In the genomic region with DNA sequence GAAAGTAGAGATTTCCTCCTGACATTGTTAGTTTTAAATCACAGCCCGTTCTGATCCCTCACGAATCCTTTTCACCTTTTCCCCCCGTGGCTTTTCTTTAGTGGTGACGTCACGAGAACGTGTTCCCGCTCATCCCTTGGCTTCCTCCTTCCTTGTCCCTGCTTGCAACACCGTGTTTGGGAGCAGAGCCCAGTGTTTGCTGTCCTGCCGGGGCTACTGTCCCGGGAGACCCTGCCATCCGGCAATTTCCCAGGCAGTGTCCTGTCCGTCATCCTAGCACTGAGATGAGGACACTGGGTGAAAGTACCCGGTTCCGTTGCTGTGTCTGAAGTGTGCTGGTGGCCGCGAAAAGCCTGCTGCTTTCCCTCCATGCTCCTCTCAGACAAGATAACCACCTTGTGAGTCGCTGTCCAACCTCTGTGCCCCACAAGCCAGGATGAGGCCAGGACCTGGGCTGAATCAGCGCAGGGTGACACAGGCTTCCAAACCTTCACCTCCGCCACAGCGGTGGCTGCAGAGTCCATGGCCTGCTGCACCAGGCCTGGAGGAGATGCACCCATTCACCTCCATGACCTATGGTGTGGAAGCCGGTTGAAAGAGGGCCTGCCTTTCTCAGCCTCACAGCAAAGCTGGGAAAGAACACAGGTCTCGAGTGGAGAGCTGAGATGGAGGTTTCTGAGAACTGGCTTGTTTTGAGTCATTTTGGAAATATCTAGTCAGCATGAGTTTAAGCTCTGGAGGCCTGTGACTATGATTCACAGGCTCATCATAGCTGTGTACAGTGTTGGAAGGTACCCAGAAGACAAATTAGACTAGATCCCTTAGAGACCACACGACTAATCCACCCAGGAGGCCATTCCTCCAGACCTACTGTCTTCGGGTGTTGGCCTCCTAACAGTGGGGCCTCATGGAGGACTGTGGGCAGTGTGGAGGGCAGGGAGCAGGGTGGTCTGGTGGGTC, we compare ENCODE assay signal across 10 mouse cellular contexts. TPM values are rescaled to one million over a fixed set of nuclear protein-coding genes. Genes with fewer than 3 reads are reported as not detected.
A peak's percentile ranks its signal among the peaks of the same experiment; 100 is the strongest.
DNase-seq lines count a peak whose midpoint lies in the region; ATAC-seq and TF ChIP-seq lines count a peak whose summit lies in the region.
"Had no signal": no experiment of that assay in that cellular context is flagged by ENCODE, and none has a peak within 500 bp of the region (broad histone marks: within the 10 kb centered on the region; RNA-seq: fewer than 3 reads in every experiment).

No protein-coding gene starts in this region.

- no peak for TF ChIP-seq POLR2A in liver, adult 2 months (IDR thresholded peaks at IDR 0.05; ENCODE audit: extremely low read depth, insufficient read depth, low read length)

- H3K27me3 ChIP-seq in liver, adult 2 months (ENCODE audit: control insufficient read depth, insufficient read depth, low read length): no peaks in the 10 kb centered on the region
- H3K27me3 ChIP-seq in liver, embryonic 15.5 days: no peaks in the 10 kb centered on the region
- H3K27me3 ChIP-seq in intestine, embryonic 16.5 days (replicated peaks; ENCODE audit: control insufficient read depth, insufficient read depth, low read length): no peaks in the 10 kb centered on the region
- H3K27me3 ChIP-seq: embryonic facial prominence, embryonic 13.5 days had no signal

- no peak overlapping the region for H3K4me2 ChIP-seq in liver, embryonic 15.5 days
- no peak overlapping the region for H3K4me2 ChIP-seq in intestine, embryonic 16.5 days (ENCODE audit: low read depth, low read length)
- H3K4me2 ChIP-seq: embryonic facial prominence, embryonic 13.5 days had no signal

- H3K4me3 ChIP-seq in liver, adult 2 months (ENCODE audit: insufficient read depth, low read depth, low read length): peak overlapping the region; percentile 38
- H3K4me3 ChIP-seq in liver, embryonic 15.5 days (replicated peaks): no peak overlapping the region
- no peak overlapping the region for H3K4me3 ChIP-seq in intestine, embryonic 16.5 days (ENCODE audit: low read length)
- H3K4me3 ChIP-seq: embryonic facial prominence, embryonic 13.5 days had no signal

- no peak for TF ChIP-seq CTCF in liver, adult 2 months (IDR thresholded peaks at IDR 0.05; ENCODE audit: low read depth, low read length)

- peaks cover 63% of the 10 kb centered on the region for H3K79me2 ChIP-seq in liver, adult 2 months (ENCODE audit: control insufficient read depth, insufficient read depth, low read length)

- H3K9ac ChIP-seq in liver, adult 2 months (ENCODE audit: low read depth, low read length): peak overlapping the region; percentile 47
- no peak overlapping the region for H3K9ac ChIP-seq in liver, embryonic 15.5 days
- no peak overlapping the region for H3K9ac ChIP-seq in intestine, embryonic 16.5 days (ENCODE audit: low read depth, low read length)
- H3K9ac ChIP-seq: embryonic facial prominence, embryonic 13.5 days had no signal

- H3K4me1 ChIP-seq in liver, adult 2 months (ENCODE audit: control insufficient read depth, insufficient read depth, low read length): peaks cover 50% of the 10 kb centered on the region
- H3K4me1 ChIP-seq in liver, embryonic 15.5 days (replicated peaks): peaks cover 34% of the 10 kb centered on the region
- H3K4me1 ChIP-seq in intestine, embryonic 16.5 days (ENCODE audit: control insufficient read depth, insufficient read depth, low read length): peaks cover 34% of the 10 kb centered on the region

- no peak for ATAC-seq in liver, embryonic 15.5 days (ENCODE audit: insufficient read depth)
- no peak for ATAC-seq in intestine, embryonic 16.5 days

- 18% methylated on average over 24 of the region's 24 CpGs for WGBS in liver, adult 2 months
- WGBS in liver, embryonic 15.5 days (ENCODE audit: insufficient replicate concordance): 58% methylated on average over 24 of the region's 24 CpGs
- 70% methylated on average over 24 of the region's 24 CpGs for WGBS in intestine, embryonic 16.5 days

- no peaks in the 10 kb centered on the region for H3K36me3 ChIP-seq in liver, adult 2 months (ENCODE audit: control insufficient read depth, insufficient read depth, low read length)
- H3K36me3 ChIP-seq in liver, embryonic 15.5 days (replicated peaks): 0 out of 2 replicates have a peak, but pooled peaks cover 7% of the 10 kb centered on the region
- no peaks in the 10 kb centered on the region; the same call in 1 of the 2 replicates for H3K36me3 ChIP-seq in intestine, embryonic 16.5 days (ENCODE audit: control insufficient read depth, insufficient read depth, low read length)

- DNase-seq in cerebellum, adult 18-20 months: peak; percentile 47 to 60
- no peak for DNase-seq in cerebellum, postnatal 36 days
- DNase-seq in liver, adult 2 months (ENCODE audit: extremely low read depth, low read depth, low spot score): peak; percentile 96
- no peak for DNase-seq in liver
- DNase-seq in adrenal gland, postnatal 10 days: peak; percentile 72
- no peak for DNase-seq in right cerebral cortex, postnatal 14 days
- DNase-seq: kidney, postnatal 10 days had no signal

- H3K9me3 ChIP-seq in liver, embryonic 15.5 days (replicated peaks): no peaks in the 10 kb centered on the region
- H3K9me3 ChIP-seq in intestine, embryonic 16.5 days (ENCODE audit: control insufficient read depth, low read length): no peaks in the 10 kb centered on the region
- H3K9me3 ChIP-seq: embryonic facial prominence, embryonic 13.5 days had no signal

- H3K27ac ChIP-seq in liver, adult 2 months (replicated peaks; ENCODE audit: insufficient read depth, low read depth, low read length): peak overlapping the region; percentile 91
- peak overlapping the region; percentile 69 for H3K27ac ChIP-seq in liver, embryonic 15.5 days (replicated peaks)
- H3K27ac ChIP-seq in intestine, embryonic 16.5 days (ENCODE audit: low read length): no peak overlapping the region
- H3K27ac ChIP-seq: embryonic facial prominence, embryonic 13.5 days had no signal

RNA-seq across cellular contexts. Expression of a gene that starts 47.0 kb away (rescaled TPM):
- 9.3 and 11.3 TPM in 2 replicates for total RNA-seq in liver, adult 2 months (2014; rRNA removed)
- 7.3 and 11.3 TPM in 2 replicates for polyA plus RNA-seq in liver, adult 2 months (2012; rRNA removed)
- total RNA-seq in adrenal gland, postnatal 10 days (2021): 10 to 100 TPM; 60.1 to 67.6 TPM
- 16.0 and 17.0 TPM in 2 replicates for polyA plus RNA-seq in liver, embryonic 15.5 days (2015; fragmentation: Nextera tagmentation; extraction: Ambion mirVana)
- polyA plus RNA-seq in intestine, embryonic 16.5 days (2015; fragmentation: Nextera tagmentation; extraction: Ambion mirVana): 35.1 and 35.9 TPM in 2 replicates

Comparison
In these comparisons a context has a peak if more than half of its experiments do, and no peak if none do; other contexts are left out.
1. DNase-seq: peak in cerebellum, adult 18-20 months (2 of 2), liver, adult 2 months (single experiment) and adrenal gland, postnatal 10 days (single experiment); none in cerebellum, postnatal 36 days (0 of 2), liver (single experiment) and right cerebral cortex, postnatal 14 days (single experiment).